ENCODE assay signal across 8 mouse cellular contexts in genomic region chr3:95666124-95666844, GRCm38 (mm10). TPM values are rescaled to one million over a fixed set of nuclear protein-coding genes. Genes with fewer than 3 reads are reported as not detected.
DNase-seq lines count a peak whose midpoint lies in the region; ATAC-seq and TF ChIP-seq lines count a peak whose summit lies in the region.

No protein-coding gene starts in this region.

- no peaks in the 10 kb centered on the region for H3K9me3 ChIP-seq in heart, embryonic 14.5 days (ENCODE audit: control insufficient read depth, low read length)
- H3K9me3 ChIP-seq in midbrain, embryonic 13.5 days = no peaks in the 10 kb centered on the region

- no peak for TF ChIP-seq CTCF in thymus, adult 2 months (IDR thresholded peaks at IDR 0.05; ENCODE audit: borderline replicate concordance, control insufficient read depth, extremely low read depth, insufficient read depth, low read length, poor library complexity)

- peaks cover 40 to 75% of the 10 kb centered on the region in 2 experiments for H3K4me1 ChIP-seq in heart, embryonic 14.5 days (ENCODE audit: control insufficient read depth in 2 of 2, insufficient read depth in 2 of 2, low read length in 2 of 2)
- H3K4me1 ChIP-seq in thymus, adult 2 months (replicated peaks; ENCODE audit: control insufficient read depth, insufficient read depth, low read length) = peaks cover 56% of the 10 kb centered on the region
- peaks cover 40% of the 10 kb centered on the region for H3K4me1 ChIP-seq in midbrain, embryonic 13.5 days (replicated peaks)

- WGBS in heart, embryonic 14.5 days = 12% methylated on average over 6 of the region's 6 CpGs
- WGBS in thymus, adult 2 months = 62% methylated on average over 6 of the region's 6 CpGs
- WGBS in midbrain, embryonic 13.5 days = 75% methylated on average over 6 of the region's 6 CpGs

- peaks cover 52% of the 10 kb centered on the region for H3K36me3 ChIP-seq in heart, embryonic 14.5 days (ENCODE audit: control insufficient read depth, insufficient read depth, low read length)
- peaks cover 35% of the 10 kb centered on the region for H3K36me3 ChIP-seq in thymus, adult 2 months (ENCODE audit: control insufficient read depth, insufficient read depth, low read length)
- peaks cover 48% of the 10 kb centered on the region for H3K36me3 ChIP-seq in midbrain, embryonic 13.5 days

- H3K27me3 ChIP-seq in heart, embryonic 14.5 days (ENCODE audit: control insufficient read depth, insufficient read depth, low read length) = no peaks in the 10 kb centered on the region
- H3K27me3 ChIP-seq in thymus, adult 2 months (ENCODE audit: control insufficient read depth, insufficient read depth, low read length) = no peaks in the 10 kb centered on the region
- H3K27me3 ChIP-seq in midbrain, embryonic 13.5 days = no peaks in the 10 kb centered on the region

- TF ChIP-seq POLR2A in thymus, adult 2 months (IDR thresholded peaks at IDR 0.05; ENCODE audit: control insufficient read depth, extremely low read depth, insufficient read depth, low read length, poor library complexity) = no peak

- peak; percentile 60; the same call in 1 of the 2 replicates for ATAC-seq in heart, embryonic 14.5 days (ENCODE audit: insufficient number of reproducible peaks, insufficient read depth, low FRiP score, low read depth)
- no peak for ATAC-seq in midbrain, embryonic 13.5 days

- H3K9ac ChIP-seq in heart, embryonic 14.5 days (ENCODE audit: low read length) = peak overlapping the region; percentile 50; the same call in 1 of the 2 replicates
- H3K9ac ChIP-seq in midbrain, embryonic 13.5 days (replicated peaks) = no peak overlapping the region

- DNase-seq in gastrocnemius, adult 18-20 months (ENCODE audit: low spot score) = peak; percentile 40
- DNase-seq in gastrocnemius, postnatal 4 days (ENCODE audit: low spot score in 2 of 2) = no peak
- DNase-seq in adipocyte (ENCODE audit: low spot score) = peak; percentile 62
- DNase-seq in lung, adult 18-20 months = peak; percentile 91 to 94
- peak; percentile 81 for DNase-seq in thymus, adult 2 months
- no peak for DNase-seq in cerebellum, adult 18-20 months

- peak overlapping the region; percentile 85 to 94 for H3K27ac ChIP-seq in heart, embryonic 14.5 days (replicated peaks in 1 of 2; ENCODE audit: control insufficient read depth in 1 of 2, insufficient read depth in 1 of 2, low read depth in 2 of 2, low read length in 2 of 2)
- peak overlapping the region; percentile 60 for H3K27ac ChIP-seq in thymus, adult 2 months (ENCODE audit: control insufficient read depth, insufficient read depth, low read length)
- H3K27ac ChIP-seq in midbrain, embryonic 13.5 days = no peak overlapping the region

- H3K4me3 ChIP-seq in heart, embryonic 14.5 days (ENCODE audit: control insufficient read depth in 1 of 2, insufficient read depth in 1 of 2, low read depth in 1 of 2, low read length in 2 of 2) = no peak overlapping the region
- no peak overlapping the region for H3K4me3 ChIP-seq in thymus, adult 2 months (ENCODE audit: control insufficient read depth, insufficient read depth, low read length)
- H3K4me3 ChIP-seq in midbrain, embryonic 13.5 days (replicated peaks) = no peak overlapping the region

- peak overlapping the region; percentile 47 for H3K4me2 ChIP-seq in heart, embryonic 14.5 days (ENCODE audit: low read length)
- no peak overlapping the region for H3K4me2 ChIP-seq in midbrain, embryonic 13.5 days (replicated peaks)

RNA-seq across cellular contexts. Expression of gene Mcl1, which starts 7.7 kb away (rescaled TPM):
- total RNA-seq in gastrocnemius, adult 18-20 months (2021) = 10 to 100 TPM; 96.0 to 99.4 TPM
- 100 to 1,000 TPM in 1 of 2 experiments, 10 to 100 TPM in 1; 90.6 to 107 TPM for total RNA-seq in gastrocnemius, postnatal 4 days (2021)
- polyA plus RNA-seq in heart, embryonic 14.5 days (2014; fragmentation: Nextera tagmentation; extraction: Ambion mirVana) = 54.3 and 57.2 TPM in 2 replicates
- polyA plus RNA-seq in thymus, adult 2 months (2012; rRNA removed) = 145 and 198 TPM in 2 replicates
- polyA plus RNA-seq in midbrain, embryonic 13.5 days (2015; fragmentation: Nextera tagmentation; extraction: Ambion mirVana) = 46.9 and 56.3 TPM in 2 replicates

RNA-seq across cellular contexts. Expression of gene Adamtsl4, which starts 21.4 kb away (rescaled TPM):
- 10 to 100 TPM; 25.9 to 30.8 TPM for total RNA-seq in gastrocnemius, adult 18-20 months (2021)
- total RNA-seq in gastrocnemius, postnatal 4 days (2021) = 10 to 100 TPM; 28.2 to 36.2 TPM
- polyA plus RNA-seq in heart, embryonic 14.5 days (2014; fragmentation: Nextera tagmentation; extraction: Ambion mirVana) = 6.3 and 7.0 TPM in 2 replicates
- 3.1 and 4.1 TPM in 2 replicates for polyA plus RNA-seq in thymus, adult 2 months (2012; rRNA removed)
- 0.68 and 1.9 TPM in 2 replicates for polyA plus RNA-seq in midbrain, embryonic 13.5 days (2015; fragmentation: Nextera tagmentation; extraction: Ambion mirVana)

RNA-seq across cellular contexts. Expression of gene Ensa, which starts 41.5 kb away (rescaled TPM):
- 100 to 1,000 TPM in 1 of 2 experiments, 10 to 100 TPM in 1; 95.9 to 106 TPM for total RNA-seq in gastrocnemius, adult 18-20 months (2021)
- total RNA-seq in gastrocnemius, postnatal 4 days (2021) = 10 to 100 TPM; 74.3 to 79.9 TPM
- polyA plus RNA-seq in heart, embryonic 14.5 days (2014; fragmentation: Nextera tagmentation; extraction: Ambion mirVana) = 47.4 and 51.1 TPM in 2 replicates
- 17.1 and 18.3 TPM in 2 replicates for polyA plus RNA-seq in thymus, adult 2 months (2012; rRNA removed)
- 116 TPM in 2 replicates for polyA plus RNA-seq in midbrain, embryonic 13.5 days (2015; fragmentation: Nextera tagmentation; extraction: Ambion mirVana)

Comparison
In these comparisons a context has a peak if more than half of its experiments do, and no peak if none do; other contexts are left out.
1. DNase-seq: peak in gastrocnemius, adult 18-20 months (single experiment), adipocyte (single experiment), lung, adult 18-20 months (2 of 2) and thymus, adult 2 months (single experiment); none in gastrocnemius, postnatal 4 days (0 of 2) and cerebellum, adult 18-20 months (0 of 2).